In the genomic region with DNA sequence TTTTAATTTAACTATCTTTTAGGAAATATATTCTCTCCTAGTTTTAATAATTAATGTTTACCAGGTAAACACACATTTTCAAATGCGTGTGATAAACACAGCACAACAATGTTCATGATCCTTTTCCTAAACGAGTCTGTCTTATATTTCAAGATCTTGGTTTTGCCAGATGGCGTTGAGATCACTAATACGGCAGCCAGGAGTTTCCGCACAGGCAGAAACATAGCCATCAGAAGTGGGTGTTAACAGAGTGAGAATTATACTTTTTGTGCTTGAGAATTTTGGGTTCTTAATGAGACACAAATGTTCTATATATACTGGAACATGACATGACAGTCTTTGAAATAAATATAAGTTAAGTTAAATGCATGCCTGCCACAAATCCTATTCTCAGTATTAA, we compare ENCODE assay signal across 24 mouse cellular contexts.
"Had no signal": no experiment of that assay in that cellular context is flagged by ENCODE, and none has a peak within 500 bp of the region (broad histone marks: within the 10 kb centered on the region; RNA-seq: fewer than 3 reads in every experiment).

No protein-coding gene starts in this region.

- H3K9ac ChIP-seq: kidney, embryonic 15.5 days; limb, embryonic 13.5 days; liver, embryonic 12.5 days; liver, embryonic 15.5 days; lung, embryonic 15.5 days; neural tube, embryonic 12.5 days; neural tube, embryonic 15.5 days; stomach, embryonic 15.5 days had no signal

- H3K36me3 ChIP-seq: kidney, embryonic 15.5 days; limb, embryonic 10.5 days; limb, embryonic 13.5 days; liver, embryonic 12.5 days; liver, embryonic 15.5 days; lung, embryonic 15.5 days; midbrain, embryonic 10.5 days; neural tube, embryonic 12.5 days; neural tube, embryonic 15.5 days; stomach, embryonic 15.5 days had no signal

- H3K27me3 ChIP-seq: kidney, embryonic 15.5 days; limb, embryonic 13.5 days; liver, embryonic 12.5 days; liver, embryonic 15.5 days; lung, embryonic 15.5 days; megakaryocyte, embryonic 14.5 days; neural tube, embryonic 12.5 days; neural tube, embryonic 15.5 days; stomach, embryonic 15.5 days had no signal

- H3K4me2 ChIP-seq: kidney, embryonic 15.5 days; limb, embryonic 13.5 days; liver, embryonic 12.5 days; liver, embryonic 15.5 days; lung, embryonic 15.5 days; neural tube, embryonic 12.5 days; neural tube, embryonic 15.5 days; stomach, embryonic 15.5 days had no signal

- ATAC-seq: liver, embryonic 12.5 days had no signal

- H3K27ac ChIP-seq: kidney, embryonic 15.5 days; limb, embryonic 10.5 days; limb, embryonic 13.5 days; liver, embryonic 12.5 days; liver, embryonic 15.5 days; lung, embryonic 15.5 days; midbrain, embryonic 10.5 days; neural tube, embryonic 12.5 days; neural tube, embryonic 15.5 days; stomach, embryonic 15.5 days had no signal

- H3K4me3 ChIP-seq: kidney, embryonic 15.5 days; limb, embryonic 10.5 days; limb, embryonic 13.5 days; liver, embryonic 12.5 days; liver, embryonic 15.5 days; lung, embryonic 15.5 days; megakaryocyte, embryonic 14.5 days; midbrain, embryonic 10.5 days; neural tube, embryonic 12.5 days; neural tube, embryonic 15.5 days; stomach, embryonic 15.5 days had no signal

- H3K9me3 ChIP-seq: kidney, embryonic 15.5 days; limb, embryonic 10.5 days; limb, embryonic 13.5 days; liver, embryonic 12.5 days; liver, embryonic 15.5 days; lung, embryonic 15.5 days; megakaryocyte, embryonic 14.5 days; midbrain, embryonic 10.5 days; neural tube, embryonic 12.5 days; neural tube, embryonic 15.5 days; stomach, embryonic 15.5 days had no signal

- DNase-seq: kidney, adult 11 months; kidney, adult 8-10 months; kidney, postnatal 10 days; kidney, postnatal 36 days; liver; lung, adult 18-20 months; lung, postnatal 10 days; lung, postnatal 36 days; midbrain, embryonic 14.5 days; retina, postnatal 1 day; right cerebral cortex, postnatal 25 days; spleen, adult 18-20 months; thymus, postnatal 25 days had no signal

- H3K4me1 ChIP-seq: kidney, embryonic 15.5 days; liver, embryonic 12.5 days; liver, embryonic 15.5 days; lung, embryonic 15.5 days; megakaryocyte, embryonic 14.5 days; midbrain, embryonic 10.5 days; neural tube, embryonic 12.5 days; stomach, embryonic 15.5 days had no signal
